Mouse (Mus musculus): ENCODE data around the gene Kcne2.

- TF ChIP-seq POLR2A (IDR thresholded peaks at IDR 0.05; ENCODE audit: insufficient read length, low read depth) (no peak), MYOD1 (IDR thresholded peaks at IDR 0.05; ENCODE audit: control insufficient read depth in 1 of 3, insufficient read length in 2 of 3, low read depth in 2 of 3) (no peak), TCF12 (IDR thresholded peaks at IDR 0.05; ENCODE audit: insufficient read depth, poor library complexity, severe bottlenecking) (no peak), E2F4 (IDR thresholded peaks at IDR 0.05; ENCODE audit: insufficient read depth) (no peak), MAX (IDR thresholded peaks at IDR 0.05; ENCODE audit: low read depth) (no peak), USF1 (IDR thresholded peaks at IDR 0.05; ENCODE audit: low read depth) (no peak), MYOG (IDR thresholded peaks at IDR 0.05; ENCODE audit: control insufficient read depth in 1 of 3, insufficient read depth in 1 of 3, insufficient read length in 2 of 3, low read depth in 2 of 3) (no peak), CEBPB (IDR thresholded peaks at IDR 0.05; ENCODE audit: insufficient read depth, poor library complexity, severe bottlenecking) (no peak), REST (IDR thresholded peaks at IDR 0.05; ENCODE audit: insufficient read depth, insufficient read length) (no peak), SRF (IDR thresholded peaks at IDR 0.05; ENCODE audit: control insufficient read depth, insufficient read length, low read depth) (no peak), POLR2AphosphoS2 (IDR thresholded peaks at IDR 0.05; ENCODE audit: insufficient read length, low read depth) (no peak), TCF3 (IDR thresholded peaks at IDR 0.05; ENCODE audit: insufficient read length, low read depth) (no peak)
These were observed 24.3 kb upstream of the Kcne2 start for GRCm38 (mm10) chr16:92267861-92268260.

All from myocyte (in vitro differentiated cells).